Mouse (Mus musculus): ENCODE results near the gene Rims1.

Gene Rims1

DNA sequence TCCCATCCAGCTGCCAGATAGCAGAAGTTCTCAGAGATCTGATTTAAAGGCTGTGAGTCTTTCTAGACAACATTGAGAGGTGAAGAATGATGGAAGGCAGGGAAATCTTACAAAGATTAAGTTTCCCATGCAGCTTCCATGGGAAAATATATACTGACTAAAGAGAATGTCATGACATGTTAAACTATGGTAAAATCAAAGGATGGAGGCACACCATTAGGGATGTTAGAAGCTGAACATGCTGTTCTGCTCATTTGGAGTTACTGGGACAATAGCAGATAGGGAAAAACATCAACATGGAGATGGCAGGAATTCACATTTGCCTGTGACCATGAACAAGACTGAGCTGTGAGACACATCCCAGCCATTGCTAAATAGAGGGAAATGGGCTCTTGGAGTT, 552.9 kb downstream of the Rims1 start:
- no peak for DNase-seq (ENCODE audit: low spot score in 2 of 2)

- no peak for DNase-seq (ENCODE audit: low spot score in 2 of 2)
These were observed 556.9 kb downstream of the Rims1 start for GRCm38 (mm10) chr1:22248898-22249386.

DNA sequence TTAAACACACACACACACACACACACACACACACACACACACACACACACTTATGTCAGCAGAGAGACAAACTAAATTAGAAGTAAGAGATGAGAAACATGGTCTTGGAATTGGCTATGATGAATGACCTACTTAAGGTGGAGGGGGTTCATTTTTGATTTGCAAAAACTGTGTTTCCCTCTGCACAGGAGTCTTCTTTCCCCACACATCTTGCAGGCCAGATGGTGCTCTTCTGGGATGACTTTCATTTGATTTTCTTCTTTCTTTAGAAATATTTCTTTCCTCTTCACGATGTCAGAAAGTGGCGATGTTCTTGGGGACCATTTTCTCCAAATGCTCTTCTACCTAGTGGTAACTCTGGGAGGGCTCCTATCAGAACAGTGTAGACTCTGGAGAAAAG, 560.0 kb downstream of the Rims1 start:
- DNase-seq (ENCODE audit: low spot score in 2 of 2): no peak

Measured in frontal cortex, postnatal 14 days (tissue).